Mouse (Mus musculus) stomach, embryonic 14.5 days (tissue): ENCODE measurements around the gene Myo1b. TPM values are rescaled to one million over a fixed set of nuclear protein-coding genes. Genes with fewer than 3 reads are reported as not detected.

Experiments used
- ATAC-seq: fragments of 200-750 bp; cut with Nextera tagmentation; 2 replicates; pipeline ENCODE4 v1.8.0; 2017; ENCODE audit warnings: low read depth, moderate TSS enrichment; ENCODE audit not compliant: insufficient number of reproducible peaks, insufficient read depth, low FRiP score
- H3K27ac ChIP-seq: fragments of 300-500 bp; sonication (generic); 2 replicates; pipeline ENCODE4 v1.5.1; 2014; ENCODE audit warnings: mild to moderate bottlenecking, low read length, moderate library complexity, mixed read lengths
- H3K27me3 ChIP-seq: fragments of 300-500 bp; sonication (generic); 2 replicates; pipeline ENCODE4 v1.6.1; 2014; ENCODE audit warnings: low read length, control low read depth, mixed read lengths; ENCODE audit not compliant: control insufficient read depth, insufficient read depth
- H3K36me3 ChIP-seq: fragments of 300-500 bp; sonication (generic); 2 replicates; pipeline ENCODE4 v1.6.1; 2014; ENCODE audit warnings: mild to moderate bottlenecking, control low read depth, low read length, moderate library complexity, mixed read lengths; ENCODE audit not compliant: control insufficient read depth, insufficient read depth
- H3K4me1 ChIP-seq: fragments of 300-500 bp; sonication (generic); 2 replicates; pipeline ENCODE4 v1.6.1; 2014; ENCODE audit warnings: low read length, control low read depth, mixed read lengths; ENCODE audit not compliant: control insufficient read depth, insufficient read depth
- H3K4me2 ChIP-seq: fragments of 300-500 bp; sonication (generic); replicated peaks from 2 replicates; pipeline ENCODE4 v1.6.1; 2014; ENCODE audit warnings: low read depth, low read length, control low read depth
- H3K4me3 ChIP-seq: fragments of 300-500 bp; sonication (generic); 2 replicates; pipeline ENCODE4 v1.5.1; 2014; ENCODE audit warnings: low read depth, low read length, control low read depth
- H3K9ac ChIP-seq: fragments of 300-500 bp; sonication (generic); replicated peaks from 2 replicates; pipeline ENCODE4 v1.6.1; 2014; ENCODE audit warnings: low read depth, mild to moderate bottlenecking, control low read depth, low read length, moderate library complexity, mixed read lengths
- H3K9me3 ChIP-seq: fragments of 300-500 bp; sonication (generic); 2 replicates; pipeline ENCODE4 v1.6.1; 2016; ENCODE audit warnings: low read depth, low read length, control low read depth; ENCODE audit not compliant: control insufficient read depth
- WGBS: fragments of 180-500 bp; shearing (Covaris S2); extraction: QIAGEN DNeasy Blood & Tissue Kit; methylation state at CpG from one replicate; pipeline ENCODE4 v1.1.7; 2014; 5-methylcytosine and 5-hydroxymethylcytosine counted together
- polyA plus RNA-seq: library from polyadenylated mRNA; unstranded; fragments of >200 nt; fragmentation: Nextera tagmentation; extraction: Ambion mirVana; gene quantifications from 2 replicates; pipeline ENCODE4 v1.2.1, GENCODE M21; 2014

Myo1b gene
- polyA plus RNA-seq, 1 experiment from 2014 or later, result 108 TPM

GRCm38 (mm10) chr1:51778241-51778640, 137.6 kb downstream of the Myo1b start:
- peaks cover 44% of the 10 kb centered on the region for H3K36me3 ChIP-seq
- WGBS, result 86% methylated on average over 7 of the region's 7 CpGs
- H3K4me3 ChIP-seq, result no peak overlapping the region
- no peaks in the 10 kb centered on the region for H3K4me1 ChIP-seq
- H3K9ac ChIP-seq, result no peak overlapping the region
- no peaks in the 10 kb centered on the region for H3K27me3 ChIP-seq
- H3K27ac ChIP-seq, result no peak overlapping the region
- no peak for ATAC-seq
- no peak overlapping the region for H3K4me2 ChIP-seq
- no peaks in the 10 kb centered on the region for H3K9me3 ChIP-seq

- no peak overlapping the region for H3K9ac ChIP-seq
- peaks cover 44% of the 10 kb centered on the region for H3K36me3 ChIP-seq
- H3K9me3 ChIP-seq, result no peaks in the 10 kb centered on the region
- no peak overlapping the region for H3K4me2 ChIP-seq
- no peak for ATAC-seq
- WGBS, result 78% methylated on average over 5 of the region's 5 CpGs
- H3K4me1 ChIP-seq, result no peaks in the 10 kb centered on the region
- H3K27me3 ChIP-seq, result no peaks in the 10 kb centered on the region
- H3K4me3 ChIP-seq, result no peak overlapping the region
- no peak overlapping the region for H3K27ac ChIP-seq
Measured at GRCm38 (mm10) chr1:51770504-51770871, 145.4 kb downstream of the Myo1b start.

GRCm38 (mm10) chr1:51769815-51770503, 145.9 kb downstream of the Myo1b start:
- Histone ChIP-seq H3K4me3 (no peak overlapping the region), H3K36me3 (peaks cover 41% of the 10 kb centered on the region), H3K27me3 (no peaks in the 10 kb centered on the region), H3K4me2 (no peak overlapping the region), H3K9ac (no peak overlapping the region), H3K9me3 (no peaks in the 10 kb centered on the region), H3K27ac (no peak overlapping the region), H3K4me1 (no peaks in the 10 kb centered on the region)
- ATAC-seq, result no peak
- WGBS, result 88% methylated on average over 12 of the region's 12 CpGs

GRCm38 (mm10) chr1:51766271-51766670, 149.6 kb downstream of the Myo1b start:
- no peak for ATAC-seq
- 89% methylated on average over 4 of the region's 4 CpGs for WGBS
- Histone ChIP-seq H3K36me3 (peaks cover 35% of the 10 kb centered on the region), H3K4me2 (no peak overlapping the region), H3K9me3 (no peaks in the 10 kb centered on the region), H3K4me3 (no peak overlapping the region), H3K4me1 (no peaks in the 10 kb centered on the region), H3K27ac (no peak overlapping the region), H3K9ac (no peak overlapping the region), H3K27me3 (no peaks in the 10 kb centered on the region)

- no peak overlapping the region for H3K4me2 ChIP-seq
- H3K4me3 ChIP-seq, result no peak overlapping the region
- ATAC-seq, result no peak
- H3K9me3 ChIP-seq, result no peaks in the 10 kb centered on the region
- no peaks in the 10 kb centered on the region for H3K27me3 ChIP-seq
- WGBS, result 63% methylated on average over 5 of the region's 5 CpGs
- no peak overlapping the region for H3K27ac ChIP-seq
- H3K9ac ChIP-seq, result no peak overlapping the region
- H3K4me1 ChIP-seq, result no peaks in the 10 kb centered on the region
- H3K36me3 ChIP-seq, result peaks cover 33% of the 10 kb centered on the region
Measured at GRCm38 (mm10) chr1:51765156-51765555, 150.7 kb downstream of the Myo1b start.

GRCm38 (mm10) chr1:51759657-51760056, 156.2 kb downstream of the Myo1b start:
- ATAC-seq, result no peak
- Histone ChIP-seq H3K4me1 (no peaks in the 10 kb centered on the region), H3K4me2 (no peak overlapping the region), H3K27ac (no peak overlapping the region), H3K9ac (no peak overlapping the region), H3K4me3 (no peak overlapping the region), H3K9me3 (no peaks in the 10 kb centered on the region), H3K27me3 (no peaks in the 10 kb centered on the region), H3K36me3 (peaks cover 43% of the 10 kb centered on the region)
- 78% methylated on average over 6 of the region's 6 CpGs for WGBS

- H3K4me1 ChIP-seq, result no peaks in the 10 kb centered on the region
- H3K9me3 ChIP-seq, result no peaks in the 10 kb centered on the region
- 67% methylated on average over 15 of the region's 15 CpGs for WGBS
- no peak overlapping the region for H3K27ac ChIP-seq
- no peak for ATAC-seq
- H3K9ac ChIP-seq, result no peak overlapping the region
- H3K36me3 ChIP-seq, result peaks cover 52% of the 10 kb centered on the region
- H3K27me3 ChIP-seq, result no peaks in the 10 kb centered on the region
- no peak overlapping the region for H3K4me3 ChIP-seq
- no peak overlapping the region for H3K4me2 ChIP-seq
Measured at GRCm38 (mm10) chr1:51758326-51759109, 157.4 kb downstream of the Myo1b start.

GRCm38 (mm10) chr1:51753621-51754020, 162.2 kb downstream of the Myo1b start:
- 96% methylated on average over 6 of the region's 6 CpGs for WGBS
- Histone ChIP-seq H3K4me2 (no peak overlapping the region), H3K9ac (no peak overlapping the region), H3K36me3 (peaks cover 31% of the 10 kb centered on the region; the same call in 1 of the 2 replicates), H3K9me3 (no peaks in the 10 kb centered on the region), H3K4me3 (no peak overlapping the region), H3K4me1 (no peaks in the 10 kb centered on the region), H3K27me3 (no peaks in the 10 kb centered on the region), H3K27ac (no peak overlapping the region)
- no peak for ATAC-seq
